Mouse (Mus musculus): Measurements from ENCODE around the gene Atn1.
A peak's percentile ranks its signal among the peaks of the same experiment; 100 is the strongest.

Gene Atn1

GRCm38 (mm10) chr6:124711824-124712782 is 44.2 kb downstream of the Atn1 start, which contains the start of the genes Emg1 and Phb2:
Gene Emg1, minus strand, starts transcription at chr6:124712178.
Gene Phb2, plus strand, starts transcription at chr6:124712336.
- DNase-seq (ENCODE audit: low read depth, low spot score) = peak; percentile 99

- no peak for DNase-seq (ENCODE audit: low read depth, low spot score)
Measured at GRCm38 (mm10) chr6:124708289-124708889, 47.9 kb downstream of the Atn1 start.

DNA sequence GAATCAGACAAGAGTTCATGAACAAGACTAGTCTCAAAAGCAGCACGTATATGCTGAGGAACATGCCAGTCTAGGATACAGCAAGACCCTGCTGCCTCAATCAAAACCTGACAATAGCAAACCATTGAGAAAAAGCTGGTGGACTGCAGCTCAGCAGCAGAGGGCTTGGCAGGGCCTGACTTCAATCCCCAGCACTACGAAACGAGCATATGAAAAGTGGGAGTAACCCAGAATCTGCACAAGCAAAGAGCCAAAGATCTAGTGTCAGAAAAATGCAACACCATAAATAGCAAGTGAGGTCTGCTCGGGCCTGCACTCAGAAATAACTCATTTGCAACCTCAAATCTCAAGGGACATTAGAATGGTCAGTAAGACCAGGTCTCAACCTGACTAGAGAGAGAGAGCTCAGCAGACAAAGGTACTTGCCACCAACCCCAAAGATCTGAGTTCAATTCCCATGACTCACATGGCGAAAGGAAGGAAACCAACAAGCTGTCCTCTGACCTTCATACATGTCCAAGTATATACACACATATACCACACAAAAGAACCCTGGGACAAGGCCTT is 50.2 kb downstream of the Atn1 start:
- DNase-seq (ENCODE audit: low read depth, low spot score) = no peak

DNA sequence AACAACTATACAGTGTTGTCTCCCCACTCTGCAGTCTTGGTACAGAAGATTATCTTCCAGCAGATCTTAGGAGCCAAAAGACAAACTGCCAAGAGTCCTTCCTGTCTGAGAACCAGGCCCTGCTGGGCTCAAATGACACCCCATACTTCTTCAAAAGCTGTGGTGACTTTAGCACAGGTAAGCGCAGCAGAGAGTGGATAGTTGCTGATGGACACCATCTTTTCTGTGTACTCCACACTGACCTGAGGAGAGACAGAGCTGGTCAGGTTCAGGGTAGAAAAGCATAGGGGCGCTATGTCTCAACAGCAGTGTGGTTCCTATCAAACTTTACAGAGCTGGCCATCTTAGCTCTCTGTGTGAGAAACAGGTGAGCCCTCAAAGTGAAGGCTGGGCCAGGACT is 51.9 kb downstream of the Atn1 start:
- DNase-seq (ENCODE audit: low read depth, low spot score) = no peak

DNA sequence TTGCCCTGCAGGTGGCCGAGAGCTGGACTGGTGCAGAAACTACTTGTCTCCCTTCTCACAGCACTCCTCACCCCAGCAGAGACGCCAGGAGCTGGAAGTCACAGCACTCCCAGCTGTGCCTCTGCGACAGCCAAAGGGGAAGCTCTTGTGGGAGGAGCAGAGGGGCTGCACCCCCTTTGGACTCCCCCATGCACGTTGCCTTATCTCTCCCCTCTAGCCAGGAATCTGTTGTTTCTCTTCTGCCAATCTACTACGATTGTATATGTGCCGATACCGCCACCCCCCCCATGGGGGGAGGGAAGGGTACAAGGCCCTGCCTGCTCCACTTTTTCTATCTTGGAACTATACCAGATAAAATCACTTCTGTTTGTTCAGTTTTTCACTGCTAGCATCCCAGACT is 52.5 kb downstream of the Atn1 start:
- DNase-seq (ENCODE audit: low read depth, low spot score) = no peak

DNA sequence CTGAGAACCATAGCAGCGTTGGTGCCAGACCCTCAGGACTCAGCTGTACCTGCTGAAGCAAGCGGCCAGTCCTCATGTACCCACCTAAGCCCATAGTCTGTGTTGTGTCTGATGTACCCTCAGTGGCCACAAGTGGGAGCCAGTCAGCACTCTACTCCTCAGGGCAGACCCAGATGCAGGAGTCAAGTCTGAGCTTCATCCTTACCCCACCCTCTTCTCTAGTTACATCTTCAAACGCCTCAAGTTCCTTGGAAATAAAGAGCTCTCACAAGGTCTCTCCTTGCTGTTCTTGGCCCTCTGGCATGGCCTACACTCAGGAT is 53.6 kb downstream of the Atn1 start:
- DNase-seq (ENCODE audit: low read depth, low spot score) = no peak

DNA sequence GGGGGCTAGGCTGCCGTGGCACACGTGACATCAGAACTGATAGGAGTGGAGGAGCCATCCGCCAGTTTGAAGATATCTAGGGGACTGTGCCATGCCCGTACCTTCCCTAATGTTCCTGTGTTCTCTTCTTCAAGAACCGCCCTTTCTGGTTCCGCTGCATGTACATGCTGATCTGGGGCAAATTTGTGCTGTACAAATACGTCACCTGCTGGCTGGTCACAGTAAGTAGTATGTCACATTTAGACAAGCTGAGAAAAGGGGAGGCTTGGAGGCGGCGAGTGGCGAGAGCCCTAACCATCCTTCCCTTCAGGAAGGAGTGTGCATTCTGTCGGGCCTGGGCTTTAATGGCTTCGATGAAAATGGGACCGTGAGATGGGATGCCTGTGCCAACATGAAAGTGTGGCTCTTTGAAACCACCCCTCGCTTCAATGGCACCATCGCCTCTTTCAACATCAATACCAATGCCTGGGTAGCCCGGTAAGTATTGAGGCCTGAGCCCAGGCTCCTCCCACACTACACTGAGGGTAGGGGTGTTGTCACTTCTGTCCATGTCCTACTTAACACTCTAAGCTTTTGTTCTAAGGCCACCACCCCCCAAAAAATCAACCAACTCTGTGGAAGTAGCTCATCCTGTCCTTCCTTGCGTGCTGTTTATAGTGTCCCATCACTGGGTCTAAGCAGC is 54.1 kb downstream of the Atn1 start:
- DNase-seq (ENCODE audit: low read depth, low spot score) = no peak

DNA sequence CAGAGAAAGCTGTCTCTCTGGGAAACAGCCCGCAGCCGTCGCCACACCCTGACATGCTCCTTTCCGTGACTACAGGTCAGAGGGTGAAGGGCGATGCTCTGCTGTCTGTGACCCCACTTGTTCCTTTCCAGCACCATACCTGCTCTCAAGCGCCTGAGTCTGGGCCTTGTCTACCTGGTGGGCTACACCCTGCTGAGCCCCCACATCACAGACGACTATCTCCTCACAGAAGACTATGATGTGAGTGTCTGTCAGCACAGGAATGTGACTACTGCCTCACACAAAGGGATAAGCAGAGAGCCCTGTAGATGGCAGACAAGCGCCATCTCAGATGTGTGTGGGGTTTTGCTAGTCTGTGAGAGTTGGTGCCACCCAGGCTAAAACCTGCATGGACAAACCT is 55.0 kb downstream of the Atn1 start:
- DNase-seq (ENCODE audit: low read depth, low spot score) = no peak

DNA sequence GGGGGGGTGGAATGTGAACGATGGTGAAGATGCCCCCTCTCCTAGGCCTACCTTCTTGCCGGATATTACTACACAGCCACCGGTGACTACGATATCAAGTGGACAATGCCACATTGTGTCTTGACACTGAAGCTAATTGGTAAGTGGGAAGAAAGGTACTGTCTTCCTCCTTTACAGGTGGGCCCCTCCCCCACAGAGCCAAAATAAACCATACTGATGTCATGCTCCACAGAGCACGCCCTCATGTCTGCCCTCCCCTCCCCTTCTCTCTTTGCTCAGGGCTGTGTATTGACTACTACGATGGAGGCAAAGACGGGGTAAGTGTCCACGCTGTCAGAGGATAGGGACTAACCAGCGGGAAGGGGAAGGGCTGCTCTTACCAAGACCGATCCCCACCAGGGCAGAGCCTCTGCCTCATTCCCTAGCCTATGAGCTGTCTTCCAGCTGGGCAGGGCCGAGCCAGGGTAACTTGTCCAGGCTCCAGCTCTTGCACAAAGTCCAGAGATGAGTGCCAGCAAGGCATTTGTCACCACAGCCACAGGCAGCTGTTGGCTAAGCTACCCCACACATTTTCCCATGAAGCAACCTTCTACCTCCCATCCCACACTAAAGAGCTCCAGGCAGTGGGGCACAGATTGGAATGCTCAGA is 56.2 kb downstream of the Atn1 start:
- no peak for DNase-seq (ENCODE audit: low read depth, low spot score)

DNA sequence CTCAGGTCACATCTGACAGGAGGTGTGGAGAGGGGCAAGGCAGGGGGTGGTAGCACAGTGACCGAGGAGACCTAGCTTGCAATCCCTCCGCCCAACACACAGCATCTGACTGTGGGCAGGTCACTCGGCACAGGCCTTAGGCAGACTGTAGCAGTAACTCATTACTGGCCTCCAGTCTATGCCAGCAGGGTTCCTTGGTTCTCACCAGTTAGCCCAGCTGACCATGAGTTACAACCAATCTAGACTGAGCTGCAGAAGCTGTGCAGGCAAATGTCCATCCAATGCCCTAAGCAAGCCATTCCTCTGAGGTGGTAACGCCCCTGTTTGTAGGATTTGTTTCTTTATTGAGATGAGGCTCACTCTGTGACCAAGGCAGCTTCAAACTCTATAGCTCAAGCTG is 57.0 kb downstream of the Atn1 start:
- DNase-seq (ENCODE audit: low read depth, low spot score) = no peak

GRCm38 (mm10) chr6:124698751-124699150 is 57.6 kb downstream of the Atn1 start:
- no peak for DNase-seq (ENCODE audit: low read depth, low spot score)

GRCm38 (mm10) chr6:124696441-124697150 is 59.7 kb downstream of the Atn1 start:
- DNase-seq (ENCODE audit: low read depth, low spot score) = no peak

- DNase-seq (ENCODE audit: low read depth, low spot score) = no peak
Measured at GRCm38 (mm10) chr6:124694166-124694955, 62.0 kb downstream of the Atn1 start.

GRCm38 (mm10) chr6:124693243-124693981 is 62.9 kb downstream of the Atn1 start:
- no peak for DNase-seq (ENCODE audit: low read depth, low spot score)
